Mouse (Mus musculus) frontal cortex, postnatal 14 days (tissue): Measurements from ENCODE around the gene Micu1.

Experiments
- DNase-seq, 2 experiments: peaks; one replicate each; pipeline ENCODE4 v3.0.0; 2022; ENCODE audit warnings: low spot score in 2 of 2

The Micu1 gene

GRCm38 (mm10) chr10:59901986-59902605 is 199.8 kb downstream of the Micu1 start:
- DNase-seq: no peak

- no peak for DNase-seq
These were observed 200.3 kb downstream of the Micu1 start for GRCm38 (mm10) chr10:59902606-59902990.

- DNase-seq: no peak
These were observed 200.9 kb downstream of the Micu1 start for GRCm38 (mm10) chr10:59903170-59903569.

- no peak for DNase-seq
These were observed 204.9 kb downstream of the Micu1 start for GRCm38 (mm10) chr10:59907080-59907609.

- no peak for DNase-seq
These were observed 205.5 kb downstream of the Micu1 start for GRCm38 (mm10) chr10:59907695-59908299.

- DNase-seq: no peak
These were observed 206.6 kb downstream of the Micu1 start for GRCm38 (mm10) chr10:59908776-59909315.

GRCm38 (mm10) chr10:59909357-59909847 is 207.1 kb downstream of the Micu1 start:
- no peak for DNase-seq

GRCm38 (mm10) chr10:59911091-59911490 is 208.8 kb downstream of the Micu1 start:
- DNase-seq: no peak

GRCm38 (mm10) chr10:59911561-59912198 is 209.4 kb downstream of the Micu1 start:
- no peak for DNase-seq
